Mouse (Mus musculus) left cerebral cortex, adult 11 months (tissue): ENCODE data around the gene Gstm7.
"Not testable (repeated sequence)": the region's sequence is repeated elsewhere in the genome, so short reads cannot be mapped to it uniquely, and the experiment has no call there.

Experiments used
- DNase-seq: peaks from one replicate; pipeline ENCODE4 v3.0.0; 2022; ENCODE audit warnings: low spot score

The Gstm7 gene

DNA sequence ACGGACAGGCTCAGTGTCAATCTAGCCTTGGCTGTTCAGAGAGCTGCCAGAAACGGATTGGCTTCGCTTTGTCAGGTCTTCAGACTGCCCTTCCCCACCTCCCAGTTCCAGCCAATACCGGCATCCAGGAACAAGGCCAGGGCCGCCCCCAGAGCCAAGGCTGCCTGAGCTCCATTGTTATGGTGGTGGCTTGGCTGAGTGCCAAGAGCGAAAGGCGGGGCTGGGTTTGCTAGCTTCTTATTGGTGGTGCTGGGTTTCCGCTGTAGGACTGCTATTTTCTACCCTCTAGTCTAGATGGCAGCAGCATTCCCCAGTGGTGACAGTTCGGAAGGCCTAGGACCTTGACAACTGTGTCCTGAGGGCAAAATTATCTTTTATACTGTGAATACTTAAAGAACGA, at the start of gene Gstm7:
TSS of gene Gstm7 (minus strand) at position 148 of the 400 bp plus-strand sequence.
- DNase-seq = peak; percentile 97

DNA sequence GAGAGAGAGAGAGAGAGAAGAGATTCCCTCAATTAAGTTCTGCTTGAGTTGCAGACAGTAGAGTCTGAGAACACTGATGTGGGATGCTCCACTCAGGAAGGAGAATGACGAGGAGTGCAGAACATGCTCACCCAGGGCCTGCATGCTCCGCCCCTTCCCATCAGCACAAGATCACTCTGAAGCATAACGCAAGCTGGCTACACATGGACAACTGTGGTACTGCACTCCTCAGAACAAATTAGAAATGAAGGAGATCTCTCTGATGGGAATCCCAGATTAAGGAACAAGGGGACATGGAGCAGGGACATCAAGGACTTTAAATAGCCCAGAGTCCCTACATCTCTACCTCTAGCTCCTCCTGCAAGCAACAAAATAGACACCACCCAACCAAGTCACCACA, 49.6 kb upstream of the Gstm7 start:
- DNase-seq = no peak

DNA sequence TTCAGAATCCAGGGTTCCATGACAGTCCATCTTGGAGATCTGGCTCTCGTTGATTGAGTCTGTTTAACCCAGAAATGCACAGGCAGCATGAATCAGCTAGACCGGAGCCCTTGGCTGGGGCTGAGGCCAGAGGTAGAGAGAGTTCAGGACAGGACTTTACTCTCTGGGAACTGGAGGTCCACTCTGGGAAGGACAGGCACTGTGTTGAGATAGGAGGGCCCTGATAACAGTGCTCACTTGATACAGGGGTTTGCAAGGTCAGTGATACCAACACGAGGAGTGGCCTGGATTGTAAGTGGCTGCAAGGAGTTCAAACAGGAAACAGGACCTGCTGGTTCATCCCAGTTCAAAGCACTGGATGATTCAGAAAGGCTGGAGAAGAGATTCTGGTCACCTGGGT, 46.1 kb upstream of the Gstm7 start:
- DNase-seq = no peak

DNA sequence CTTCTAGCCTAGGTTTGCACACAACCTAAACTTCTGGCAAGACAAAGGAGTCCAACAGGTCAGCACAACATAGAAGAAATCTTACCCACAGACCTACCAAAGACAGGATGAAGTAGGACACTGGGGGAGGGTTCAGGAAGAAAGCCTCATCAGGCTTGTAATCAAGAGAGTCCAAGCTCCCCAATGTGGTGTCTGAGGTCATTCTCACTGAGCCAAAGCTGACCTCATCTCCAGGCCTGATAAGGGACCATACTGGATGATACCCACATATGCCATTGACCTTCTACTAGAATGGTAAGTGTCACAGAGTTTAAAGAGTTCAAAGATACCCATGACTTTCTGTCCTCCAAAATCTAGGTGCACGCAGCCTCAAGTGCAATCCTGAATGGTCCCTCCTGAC, 42.6 kb upstream of the Gstm7 start:
- DNase-seq = no peak

DNA sequence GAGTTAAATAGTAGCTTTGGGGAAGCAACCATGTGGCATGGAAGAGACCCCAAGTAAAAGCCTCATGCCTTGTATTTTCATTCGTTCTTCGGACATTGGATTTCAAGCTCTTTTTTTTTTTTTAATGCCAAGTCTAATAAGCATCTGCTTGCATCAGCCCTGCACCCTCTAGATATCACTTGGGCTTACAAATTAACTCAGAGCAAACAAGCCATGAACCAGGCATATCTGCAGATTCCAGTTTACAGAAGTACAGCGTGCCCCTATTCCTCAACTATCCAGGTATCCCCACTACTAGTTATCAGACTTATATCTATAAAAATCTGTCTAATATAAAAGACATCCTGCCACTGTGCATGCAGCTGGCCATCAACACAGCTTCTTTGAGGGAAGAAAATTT, 40.5 kb upstream of the Gstm7 start:
- no peak for DNase-seq

DNA sequence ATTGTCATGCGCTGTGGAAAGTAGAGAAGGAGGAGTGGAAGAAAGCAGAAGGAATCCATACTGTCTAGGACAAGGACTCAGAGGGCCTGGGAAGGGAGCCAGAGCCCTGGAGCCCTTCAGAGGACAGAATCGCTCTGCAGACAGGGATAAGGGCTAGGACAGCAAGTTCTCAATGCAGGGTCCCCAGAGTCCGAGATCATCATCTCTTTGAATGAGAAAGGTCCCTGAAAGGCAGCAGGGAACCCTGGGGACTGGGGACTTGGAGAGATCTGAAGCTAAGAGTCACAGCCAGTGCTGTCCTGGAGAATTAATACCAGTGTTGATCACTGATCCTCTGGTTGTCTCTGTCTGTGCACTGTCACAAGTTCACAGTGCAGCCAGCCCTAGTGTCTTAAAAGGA, 39.5 kb upstream of the Gstm7 start:
- not testable (repeated sequence) for DNase-seq

DNA sequence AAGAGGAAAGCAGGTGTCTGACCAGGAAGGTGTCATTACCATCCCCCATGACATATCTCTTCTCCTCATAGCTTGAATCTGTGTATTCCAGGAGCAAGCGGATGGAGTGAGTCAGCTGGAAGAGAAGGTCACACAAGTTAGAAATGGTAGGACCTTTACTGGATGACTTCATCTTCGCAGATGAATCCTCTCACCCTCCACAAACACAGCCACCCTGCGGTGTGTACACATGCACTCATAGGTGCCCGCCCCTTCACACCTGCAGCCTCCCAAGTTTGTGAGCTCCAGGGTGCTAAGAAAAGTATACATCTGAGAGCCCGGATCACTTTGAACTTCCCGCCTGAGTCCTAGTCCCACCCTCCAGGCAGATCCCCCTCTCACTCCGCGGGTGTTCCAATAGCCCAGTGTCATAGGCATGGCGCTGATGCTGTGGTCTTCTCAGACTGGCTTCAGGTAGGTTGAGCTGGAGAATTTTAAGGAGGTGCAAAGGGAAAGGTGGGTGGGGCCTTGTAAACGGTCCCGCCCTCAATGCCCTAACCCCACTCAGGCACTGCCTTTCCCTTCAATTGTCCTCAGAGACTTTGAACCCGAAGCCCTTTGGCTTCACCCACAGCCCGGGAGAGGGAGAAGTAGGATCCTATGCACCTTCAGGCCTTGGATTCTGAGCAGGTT, 37.2 kb upstream of the Gstm7 start, which contains the start of gene Gstm3:
TSS of gene Gstm3 (minus strand) at position 560 of the 672 bp plus-strand sequence.
- DNase-seq = no peak

DNA sequence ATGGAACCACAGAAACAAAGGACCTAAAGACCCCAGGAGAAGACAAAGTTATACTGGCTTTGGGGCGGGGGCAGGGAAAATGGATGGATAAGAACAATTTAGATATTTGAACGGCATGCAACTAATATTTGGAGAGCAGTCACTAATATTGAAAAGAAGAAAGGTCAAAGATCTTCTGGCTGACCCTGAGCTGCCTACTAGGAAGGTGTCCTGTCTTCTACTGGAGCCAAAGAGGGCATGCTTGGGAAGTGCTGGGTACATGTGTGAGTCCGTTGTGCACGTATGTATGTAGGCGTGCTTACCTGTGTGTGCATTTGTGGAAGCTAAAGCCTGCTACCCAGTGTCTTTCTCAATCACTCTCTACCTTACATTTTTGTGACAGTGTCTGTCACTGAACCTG, 35.0 kb upstream of the Gstm7 start:
- no peak for DNase-seq

DNA sequence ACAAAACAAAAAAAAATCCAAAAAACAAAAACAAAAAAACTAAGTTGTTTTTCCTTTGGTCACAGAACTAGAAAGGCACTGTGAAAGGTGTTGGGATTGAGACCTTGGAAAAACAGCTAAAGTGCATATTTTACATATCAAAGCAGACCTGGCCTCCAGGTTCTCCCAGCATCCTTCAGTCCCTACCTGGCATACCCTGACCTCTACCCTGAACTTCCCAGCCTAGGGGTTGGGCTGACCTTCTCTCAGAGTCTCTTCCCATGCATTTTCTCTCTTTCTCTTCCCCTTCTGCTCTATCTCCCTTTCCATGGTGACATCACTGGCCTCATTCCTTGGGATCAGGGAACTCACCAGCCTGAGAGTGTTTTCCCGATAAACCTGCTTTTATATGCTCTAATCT, 34.0 kb upstream of the Gstm7 start:
- DNase-seq = no peak

DNA sequence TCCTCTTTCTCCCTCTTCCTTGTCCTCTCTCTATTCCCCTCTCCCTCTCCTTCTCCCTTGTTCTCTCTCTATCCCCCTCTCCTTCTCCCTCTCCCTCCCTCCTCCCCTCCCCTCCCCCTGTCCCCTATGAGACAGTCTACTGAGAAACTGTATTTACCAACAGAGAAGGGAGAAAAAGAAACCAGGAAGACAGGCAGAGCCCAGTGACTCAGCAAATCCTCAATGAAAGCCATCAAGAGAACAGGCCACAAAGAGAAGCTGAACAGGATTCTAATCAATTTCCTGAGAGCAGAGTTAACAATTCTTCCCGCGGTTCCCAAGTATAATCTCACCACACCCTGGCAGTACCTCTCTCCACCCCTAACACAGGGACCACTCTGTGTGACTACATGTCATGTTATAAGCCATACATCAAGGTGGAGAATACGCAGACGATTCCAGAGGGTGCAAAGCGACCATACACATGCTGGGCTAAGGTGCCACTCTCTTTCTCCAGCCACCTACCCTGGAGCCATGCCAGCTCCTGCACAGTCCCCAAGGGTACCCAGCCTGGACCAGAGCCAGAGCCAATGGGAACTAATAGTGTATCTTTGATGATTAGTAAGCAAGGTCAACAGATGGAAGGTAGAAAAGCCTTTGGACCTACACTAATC, 33.2 kb upstream of the Gstm7 start:
- no peak for DNase-seq

DNA sequence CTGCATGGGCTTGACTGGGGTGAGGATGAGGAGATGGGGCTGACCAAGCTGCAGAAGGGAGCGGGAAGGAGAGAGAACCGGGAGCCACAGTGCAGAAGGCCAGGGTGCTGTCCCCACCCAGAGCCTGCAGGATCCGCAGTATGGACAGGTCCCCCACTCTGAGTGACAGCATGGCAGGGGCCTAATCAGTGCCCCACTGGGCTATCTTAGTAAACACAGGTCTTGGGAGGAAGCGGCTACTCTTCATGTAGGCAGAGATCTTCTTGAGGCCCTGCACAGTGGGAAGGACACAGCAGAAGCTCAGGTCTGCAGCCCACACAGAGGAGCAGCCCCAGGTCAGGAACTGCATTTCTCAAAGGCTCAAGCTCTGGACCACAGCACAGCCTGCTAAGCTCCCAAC, 32.4 kb upstream of the Gstm7 start:
- no peak for DNase-seq

DNA sequence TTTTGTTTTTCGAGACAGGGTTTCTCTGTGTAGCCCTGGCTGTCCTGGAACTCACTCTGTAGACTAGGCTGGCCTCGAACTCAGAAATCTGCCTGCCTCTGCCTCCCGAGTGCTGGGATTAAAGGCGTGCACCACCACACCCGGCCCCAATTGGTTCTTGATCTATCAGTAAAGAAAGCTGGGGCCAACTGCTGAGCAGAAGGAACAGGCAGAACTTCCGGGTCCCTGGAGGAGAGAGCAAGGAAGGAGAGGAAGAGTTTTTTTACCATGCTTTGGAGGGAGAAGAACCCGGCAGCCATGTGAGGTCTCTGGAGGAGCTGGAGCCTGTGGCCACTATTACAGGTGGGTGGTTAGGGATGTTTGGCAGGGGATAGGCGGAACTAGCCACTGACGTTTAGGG, 23.6 kb upstream of the Gstm7 start:
- DNase-seq = not testable (repeated sequence)

DNA sequence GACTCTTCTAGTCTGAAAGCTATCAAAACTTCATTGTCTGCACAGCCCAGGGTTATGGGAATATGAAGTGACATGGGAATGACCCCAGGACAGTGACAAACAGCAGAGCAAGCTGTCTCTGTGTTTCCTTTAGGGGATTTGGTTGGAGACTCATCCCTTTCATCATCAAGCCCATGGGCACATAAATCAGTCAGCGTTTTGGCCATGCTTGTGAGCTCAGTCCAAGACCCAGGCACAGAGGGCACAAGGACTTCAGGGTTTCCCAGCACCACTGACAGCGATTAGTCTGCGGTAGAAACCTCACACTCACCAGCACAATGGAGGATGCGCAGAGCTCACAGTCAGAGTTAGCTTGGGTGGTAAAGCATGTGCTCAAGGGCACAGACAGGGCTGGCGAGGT, 22.3 kb upstream of the Gstm7 start:
- no peak for DNase-seq

DNA sequence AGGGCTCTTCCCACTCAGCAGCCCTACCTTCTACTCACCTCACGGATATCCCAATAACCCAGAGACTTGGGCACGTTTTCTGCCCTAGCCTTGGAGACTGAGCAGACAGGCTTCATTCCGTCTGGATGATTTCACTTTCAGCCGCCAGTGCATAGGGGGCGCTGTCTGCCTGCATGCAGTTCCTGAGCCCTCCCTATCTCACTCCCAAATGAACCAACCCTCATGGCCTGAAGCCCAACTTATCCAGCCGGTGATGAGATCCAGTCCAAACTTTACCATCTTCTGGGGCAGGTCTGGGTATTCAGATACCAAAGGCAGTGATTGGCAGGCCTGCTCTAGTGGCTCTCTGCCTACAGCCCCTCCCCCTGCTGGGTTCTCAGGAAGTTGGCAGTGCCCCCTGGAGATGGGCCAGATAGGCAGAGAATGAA, 21.7 kb upstream of the Gstm7 start:
- DNase-seq = no peak

DNA sequence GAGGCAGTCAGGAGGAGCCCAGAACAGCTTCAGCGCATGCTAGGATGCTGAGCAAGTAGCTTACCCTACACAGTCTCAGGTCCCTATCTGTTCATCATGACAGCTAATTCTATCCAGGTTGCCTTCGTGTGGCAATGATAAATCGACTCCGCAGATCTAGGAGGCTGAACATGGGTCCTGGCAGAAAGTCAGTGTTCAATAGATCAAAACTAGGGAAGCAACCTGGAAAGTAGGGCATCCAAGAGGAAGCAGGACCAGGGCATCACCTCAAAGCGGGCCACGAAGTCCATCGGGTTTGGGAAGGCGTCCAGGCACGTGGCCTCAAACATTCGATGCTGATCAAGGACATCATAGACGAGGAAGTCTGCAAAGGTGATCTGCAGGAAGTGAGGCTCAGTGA, 18.9 kb upstream of the Gstm7 start:
- no peak for DNase-seq

DNA sequence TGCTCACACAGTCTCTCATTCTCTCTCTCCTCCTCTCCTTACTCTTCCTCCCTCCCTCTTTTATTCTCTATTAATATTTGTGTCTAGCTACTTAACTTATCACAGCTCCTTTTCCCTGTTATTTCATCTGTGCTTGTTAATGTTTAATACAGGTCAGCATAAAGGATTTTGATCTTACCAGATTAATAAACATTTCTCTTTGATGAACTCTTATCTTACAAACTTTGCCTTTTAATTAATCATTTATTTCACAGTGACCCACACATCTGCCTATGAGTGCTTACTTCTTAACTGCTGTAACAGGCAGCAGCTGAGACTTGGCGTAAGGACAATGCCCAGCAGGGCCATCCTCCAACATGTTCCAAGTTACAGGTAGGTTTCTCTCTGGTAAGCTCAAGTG, 17.8 kb upstream of the Gstm7 start:
- not testable (repeated sequence) for DNase-seq

DNA sequence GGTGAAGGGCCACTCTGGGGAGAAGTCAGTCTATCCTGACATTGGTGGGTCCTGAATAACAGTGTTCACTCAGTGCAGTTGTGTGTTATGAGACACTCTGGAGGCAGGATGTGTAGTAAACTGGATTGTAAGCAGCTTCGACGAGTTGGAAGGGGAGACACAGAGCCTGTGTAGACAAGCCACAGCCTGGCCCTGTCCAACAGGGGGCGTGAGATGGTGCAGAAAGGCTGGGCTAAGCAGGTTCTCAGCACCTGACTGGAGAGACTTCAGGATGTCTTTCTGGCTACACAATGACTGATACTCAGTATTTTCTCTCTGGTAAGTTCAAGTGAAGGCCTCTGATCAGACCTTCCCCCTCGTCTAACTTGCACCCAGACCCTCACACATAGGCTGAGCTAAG, 14.1 kb upstream of the Gstm7 start:
- no peak for DNase-seq

DNA sequence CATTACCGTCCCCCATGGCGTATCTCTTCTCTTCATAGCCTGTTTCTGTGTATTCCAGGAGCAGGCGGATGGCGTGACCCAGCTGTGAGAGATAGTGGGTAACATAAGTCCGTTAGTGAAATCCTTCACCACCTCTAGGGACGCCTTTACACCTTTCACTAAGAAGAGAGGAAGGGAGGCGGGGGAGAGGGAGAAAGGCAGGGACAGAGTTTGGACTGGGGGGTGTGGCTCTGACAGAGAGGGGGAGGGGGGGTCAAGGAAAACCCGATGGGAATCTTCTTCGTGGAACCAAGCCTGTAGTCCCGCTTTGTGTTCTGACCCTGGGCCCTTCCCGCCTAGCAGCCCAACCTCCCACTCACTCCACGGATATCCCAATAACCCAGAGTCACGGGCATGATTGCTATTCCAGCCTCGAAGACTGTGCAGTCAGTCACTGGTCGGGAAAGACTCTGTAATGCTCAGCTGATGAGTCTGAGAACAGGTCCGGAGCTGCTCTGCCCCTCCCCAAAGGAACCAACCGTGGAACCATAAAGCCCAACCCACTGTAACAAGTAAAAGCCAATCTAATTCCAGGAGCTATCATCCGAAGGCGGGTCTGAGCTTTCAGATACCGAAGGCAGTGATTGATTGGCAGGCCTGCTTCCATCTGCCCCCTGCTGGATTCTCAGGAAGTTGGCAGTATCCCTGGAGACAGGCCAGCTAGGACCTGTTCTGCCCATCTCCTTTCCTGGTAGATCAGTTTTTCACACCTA, 11.8 kb upstream of the Gstm7 start, which contains the start of gene Gstm6:
TSS of gene Gstm6 (minus strand) at position 511 of the 752 bp plus-strand sequence.
- DNase-seq = no peak

DNA sequence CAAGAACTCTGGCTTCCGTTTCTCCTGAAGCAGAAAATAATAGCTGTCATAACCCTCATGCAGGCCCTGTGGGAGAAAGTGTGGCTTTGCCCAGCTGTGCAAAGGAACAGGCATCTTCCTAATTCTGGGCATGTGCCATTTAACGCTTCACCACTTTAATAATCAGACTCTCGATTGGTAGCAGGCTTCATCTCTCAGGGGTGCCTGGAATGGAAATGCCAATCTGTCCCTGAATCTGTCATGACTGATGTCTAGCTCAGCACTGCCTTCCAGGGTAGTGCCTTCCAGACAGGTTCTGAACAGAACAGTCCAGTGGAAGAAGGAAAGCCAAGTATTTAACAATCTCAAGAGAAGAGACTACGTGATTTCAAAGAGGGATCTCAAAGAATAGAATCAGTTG, 9.6 kb upstream of the Gstm7 start:
- no peak for DNase-seq

DNA sequence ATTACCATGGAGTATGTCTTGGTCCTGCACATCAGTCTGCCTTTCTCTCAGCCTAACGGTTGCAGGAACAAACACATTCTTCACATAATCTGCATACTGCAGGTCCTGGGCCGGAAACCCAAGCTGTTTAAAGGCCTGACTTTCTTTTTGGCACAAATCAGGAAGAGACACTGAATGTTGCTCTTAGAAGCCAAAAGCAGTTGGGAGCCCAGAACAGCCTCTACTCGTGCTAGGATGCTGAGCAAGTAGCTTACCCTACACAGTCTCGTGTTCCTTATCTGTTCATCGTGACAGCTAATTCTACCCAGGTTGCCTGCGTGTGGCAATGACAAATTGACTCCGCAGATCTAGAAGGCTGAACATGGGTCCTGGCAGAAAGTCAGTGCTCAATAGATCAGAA, 8.9 kb upstream of the Gstm7 start:
- DNase-seq = no peak

DNA sequence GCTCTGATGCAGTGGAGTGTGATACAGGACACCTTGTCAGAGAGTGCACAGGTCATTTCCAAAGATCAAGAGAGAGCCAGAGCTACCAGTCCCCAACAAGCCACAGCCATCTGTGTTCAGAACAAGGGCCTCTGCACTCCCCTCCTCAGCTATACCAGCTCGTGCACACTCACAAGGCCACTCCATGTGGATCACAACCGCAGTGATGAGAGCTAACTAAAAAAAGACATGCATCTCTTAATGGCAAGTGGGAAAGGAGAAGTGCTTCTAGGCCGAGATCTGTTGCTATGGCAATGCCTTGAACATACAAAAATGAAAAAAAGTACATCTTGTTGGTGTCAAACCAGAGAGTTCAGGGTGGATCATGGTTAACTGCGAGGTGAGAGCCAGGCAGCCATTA, 8.2 kb upstream of the Gstm7 start:
- no peak for DNase-seq

DNA sequence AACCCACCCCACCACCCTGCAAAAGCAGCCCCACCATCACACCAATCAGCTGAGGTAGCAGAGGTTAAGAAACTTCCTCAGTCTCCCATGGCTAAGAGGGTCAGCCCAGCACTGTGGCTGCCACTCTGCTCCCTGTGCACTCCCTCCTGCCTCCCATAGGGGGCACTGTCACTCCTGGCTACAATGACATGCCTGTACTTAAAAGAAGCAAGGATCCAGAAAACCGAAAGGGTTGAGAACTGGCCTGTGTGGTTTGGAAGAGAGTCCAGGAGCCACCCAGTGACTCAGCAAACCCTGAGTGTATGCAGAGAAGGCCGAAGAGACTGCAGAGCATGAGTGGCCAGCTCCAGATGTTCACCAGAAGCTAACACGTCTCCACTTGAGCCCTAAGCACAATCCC, 7.8 kb upstream of the Gstm7 start:
- no peak for DNase-seq

DNA sequence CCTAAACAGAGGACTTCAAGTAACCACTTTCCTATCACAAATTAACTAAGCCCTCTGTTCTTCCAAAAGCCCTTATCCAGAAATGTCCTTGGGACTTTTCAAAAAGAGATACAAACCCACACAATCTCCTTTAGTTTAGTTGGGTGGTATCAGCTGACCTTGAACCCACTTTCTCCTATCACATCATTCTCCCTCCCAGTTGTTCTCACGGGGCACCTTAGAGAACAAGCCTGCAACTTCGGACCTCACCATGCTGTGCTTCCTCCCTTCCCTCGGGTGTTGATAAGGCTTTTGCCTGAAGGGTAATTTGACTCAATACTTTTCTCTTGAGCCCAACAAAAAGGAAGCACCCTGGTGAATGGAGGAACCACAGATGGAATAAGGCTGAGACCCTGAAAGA, 4.3 kb upstream of the Gstm7 start:
- DNase-seq = no peak
